Mouse (Mus musculus) brain, embryonic 14.5 days (tissue): ENCODE data around the gene Cyp1a2. TPM values are rescaled to one million over a fixed set of nuclear protein-coding genes. Genes with fewer than 3 reads are reported as not detected.

Experiments used
- DNase-seq: peaks from one replicate; pipeline ENCODE4 v3.0.0-alpha.2; 2011; ENCODE audit warnings: low read depth
- CTCF ChIP-seq: fragments of 200-500 bp; IDR thresholded peaks from 2 replicates; pipeline ENCODE4 v1.5.1; 2012; ENCODE audit warnings: inconsistent platforms, mild to moderate bottlenecking, moderate library complexity, borderline replicate concordance; ENCODE audit not compliant: insufficient read depth, insufficient read length; ENCODE audit errors: extremely low read depth
- POLR2A ChIP-seq: fragments of 200-500 bp; IDR thresholded peaks from 2 replicates; pipeline ENCODE4 v1.6.1; 2012; ENCODE audit warnings: mild to moderate bottlenecking, inconsistent platforms, borderline replicate concordance; ENCODE audit not compliant: poor library complexity, insufficient read depth, insufficient read length, severe bottlenecking; ENCODE audit errors: extremely low read depth
- polyA plus RNA-seq: library from polyadenylated mRNA; depleted of rRNA; stranded (reverse); fragments of >200 nt; gene quantifications from 2 replicates; pipeline ENCODE4 v1.2.3, GENCODE M21; 2012

Gene Cyp1a2
- polyA plus RNA-seq, 1 experiment: not detected

DNA sequence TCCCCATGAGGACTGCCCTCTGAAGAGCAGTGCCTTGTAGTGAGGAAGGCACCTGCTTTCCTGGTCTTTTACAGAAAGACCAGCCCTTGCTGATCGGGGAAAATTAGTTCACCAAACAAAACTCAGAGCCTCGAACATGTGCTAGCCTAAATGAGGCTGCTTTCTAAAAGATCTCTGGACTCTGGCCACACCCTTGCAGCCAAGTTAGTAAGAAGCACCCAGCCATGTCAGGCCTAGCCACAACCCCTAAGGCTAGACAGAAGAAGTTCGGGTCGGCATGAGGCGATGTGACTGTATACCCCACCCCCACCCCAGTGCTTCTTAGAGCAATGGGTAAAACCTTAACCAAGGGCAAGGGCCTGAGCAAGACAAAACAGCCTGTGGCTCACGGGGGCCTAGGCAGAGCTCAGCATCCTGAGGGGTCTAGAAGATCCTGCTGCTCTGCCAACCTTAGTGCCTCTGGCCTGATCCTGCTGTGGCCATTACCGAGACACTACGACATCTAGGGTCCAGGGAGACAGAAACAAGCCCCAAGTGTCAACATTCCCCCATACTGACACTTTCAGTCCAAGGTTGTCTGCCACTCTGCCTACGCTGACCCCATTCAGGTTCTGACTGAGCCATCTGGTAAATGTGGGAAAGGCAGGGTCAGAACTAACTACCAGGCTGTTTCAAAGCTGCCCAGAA is 40.2 kb downstream of the Cyp1a2 start:
- TF ChIP-seq CTCF: no peak
- no peak for TF ChIP-seq POLR2A
- no peak for DNase-seq

- no peak for TF ChIP-seq CTCF
- no peak for TF ChIP-seq POLR2A
- no peak for DNase-seq
These were observed 41.5 kb downstream of the Cyp1a2 start for GRCm38 (mm10) chr9:57641775-57642550.

DNA sequence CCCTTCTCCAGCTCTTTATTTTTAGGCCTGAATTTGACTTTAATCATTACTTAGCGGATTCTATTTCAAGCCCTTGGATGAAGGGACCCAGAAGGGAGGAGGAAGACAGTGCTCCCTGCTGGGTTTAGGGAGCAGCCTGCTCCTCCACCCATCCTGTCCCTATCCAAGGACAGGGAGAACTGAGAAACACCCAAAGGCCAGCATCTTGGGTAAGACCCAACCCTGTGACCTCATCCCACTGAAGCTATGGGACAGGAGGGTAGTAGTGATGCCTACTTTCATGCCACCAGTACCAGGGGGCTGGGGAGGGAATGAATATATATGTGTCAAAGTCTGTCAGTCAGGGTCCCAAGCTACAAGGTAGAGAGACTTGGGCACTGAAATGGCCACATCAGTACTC is 42.5 kb downstream of the Cyp1a2 start:
- TF ChIP-seq POLR2A (no peak), CTCF (no peak)
- no peak for DNase-seq

GRCm38 (mm10) chr9:57640384-57640783 is 43.1 kb downstream of the Cyp1a2 start:
- no peak for DNase-seq
- TF ChIP-seq POLR2A (no peak), CTCF (no peak)

DNA sequence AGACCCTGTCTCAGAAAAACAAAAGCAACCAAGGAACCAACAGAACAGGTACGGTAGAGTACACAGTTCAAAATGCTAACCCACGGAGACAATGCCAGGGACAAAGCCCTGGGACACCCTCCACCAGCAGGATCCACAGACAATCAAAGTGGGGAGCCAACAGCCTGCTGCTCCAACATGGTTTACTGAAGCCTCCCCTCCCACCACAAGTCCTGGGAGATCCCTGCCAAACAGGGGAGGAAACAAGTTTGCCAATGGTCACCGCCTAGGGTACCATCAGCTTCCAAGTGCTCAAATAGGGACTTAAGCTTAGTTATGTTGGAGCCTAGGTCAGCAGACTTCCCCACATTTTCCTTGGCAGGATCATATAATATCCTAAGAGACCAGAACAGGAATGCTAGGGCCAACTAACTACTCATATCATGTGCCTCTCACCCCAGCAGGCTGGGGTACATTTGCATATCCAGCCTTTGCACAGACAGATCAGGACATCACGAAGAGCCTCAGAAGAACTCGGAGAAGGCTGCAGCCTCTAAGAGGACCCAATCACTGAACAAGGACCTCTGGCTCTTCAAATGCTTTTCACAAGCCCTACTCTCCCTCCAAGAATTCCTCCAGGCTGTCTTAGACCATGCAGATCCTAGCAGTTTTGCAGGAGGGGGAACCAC is 43.7 kb downstream of the Cyp1a2 start:
- no peak for DNase-seq
- TF ChIP-seq CTCF: no peak
- TF ChIP-seq POLR2A: no peak

- DNase-seq: no peak
- TF ChIP-seq POLR2A (no peak), CTCF (no peak)
These were observed 44.6 kb downstream of the Cyp1a2 start for GRCm38 (mm10) chr9:57638651-57639459.

DNA sequence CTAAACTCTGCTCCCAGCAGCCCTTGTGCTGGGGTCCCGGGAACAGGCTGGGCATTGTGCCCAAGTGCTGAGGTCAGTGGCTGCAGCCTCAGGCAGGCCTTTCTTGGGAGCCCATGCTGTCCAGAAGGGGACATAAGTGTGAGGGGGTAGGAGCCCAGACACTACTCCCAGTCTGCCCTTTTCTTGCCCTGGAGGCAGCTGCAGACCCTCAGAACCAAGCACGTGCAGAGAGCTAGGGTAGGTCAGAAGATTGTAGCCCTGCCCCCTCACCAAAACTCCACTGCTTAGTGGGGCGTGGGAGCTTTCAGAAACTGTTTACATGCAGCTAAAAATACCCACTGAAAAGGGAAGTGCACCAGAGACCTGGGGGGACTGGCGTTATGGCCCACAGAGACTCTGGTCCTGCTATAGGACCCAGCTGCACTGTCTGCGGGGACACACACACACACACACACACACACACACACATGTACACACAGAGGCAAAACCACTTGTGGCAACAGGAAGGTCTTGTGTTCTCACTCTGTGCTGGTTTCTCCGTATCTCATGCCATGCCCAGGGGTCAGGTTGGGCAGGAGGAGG is 45.7 kb downstream of the Cyp1a2 start:
- peak; percentile 51 for DNase-seq

GRCm38 (mm10) chr9:57637272-57637671 is 46.2 kb downstream of the Cyp1a2 start:
- no peak for TF ChIP-seq CTCF
- no peak for TF ChIP-seq POLR2A
- no peak for DNase-seq

More for the DNA sequence above, 45.7 kb downstream of the Cyp1a2 start:
- TF ChIP-seq POLR2A (no peak), CTCF (no peak)

DNA sequence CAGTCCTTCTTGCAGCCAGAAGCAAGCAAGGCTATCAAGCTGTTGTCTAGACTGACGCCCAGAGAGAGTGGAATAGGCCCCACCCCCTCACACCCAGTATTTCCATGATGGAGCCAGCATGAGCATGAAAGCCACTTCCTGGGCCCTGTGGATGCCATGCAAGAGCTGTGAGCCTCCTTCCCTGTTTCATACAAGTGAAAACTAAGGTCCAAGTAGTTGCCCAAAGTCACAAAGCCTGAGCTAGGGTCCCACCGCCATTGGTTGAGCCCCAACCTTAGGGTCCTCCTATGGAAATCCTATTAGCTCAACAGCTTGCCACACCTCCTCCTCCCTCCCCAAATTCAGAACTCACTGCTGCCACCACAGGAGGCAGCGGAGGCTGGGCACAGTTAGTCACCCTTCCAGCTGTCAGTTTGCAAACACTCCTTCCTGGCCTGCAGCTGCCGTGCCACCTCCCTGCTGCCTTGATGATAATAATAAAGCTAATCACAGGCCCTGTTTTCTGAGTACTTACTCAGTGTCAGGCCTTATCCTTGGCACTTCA is 50.0 kb downstream of the Cyp1a2 start:
- DNase-seq: peak; percentile 46
- TF ChIP-seq CTCF: no peak
- no peak for TF ChIP-seq POLR2A

GRCm38 (mm10) chr9:57629118-57629874 is 54.2 kb downstream of the Cyp1a2 start:
- DNase-seq: peak; percentile 72
- TF ChIP-seq CTCF (peak; percentile 99), POLR2A (no peak)

DNA sequence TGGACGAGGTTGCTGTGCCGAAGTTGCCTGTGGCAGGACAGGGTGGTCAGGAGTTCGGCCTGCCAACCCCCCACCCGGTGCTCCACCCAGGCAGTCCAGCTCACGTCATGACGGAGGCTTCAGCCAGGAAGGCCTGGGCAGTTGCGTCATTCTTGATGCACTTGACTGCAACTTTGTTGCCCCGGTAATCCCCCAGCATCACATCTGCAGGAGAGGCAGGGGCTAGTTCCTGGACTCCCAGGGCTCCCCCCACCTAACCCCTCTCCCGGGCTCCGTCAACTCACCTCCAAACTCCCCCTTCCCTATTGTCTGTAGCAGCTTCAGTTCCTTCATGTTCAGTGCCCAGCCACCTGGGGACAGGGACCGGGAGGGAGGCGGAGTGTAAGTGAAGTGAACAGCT is 54.8 kb downstream of the Cyp1a2 start:
- TF ChIP-seq CTCF (no peak), POLR2A (no peak)
- no peak for DNase-seq
